18 mouse cellular contexts compared by ENCODE assay signal in the genomic region with DNA sequence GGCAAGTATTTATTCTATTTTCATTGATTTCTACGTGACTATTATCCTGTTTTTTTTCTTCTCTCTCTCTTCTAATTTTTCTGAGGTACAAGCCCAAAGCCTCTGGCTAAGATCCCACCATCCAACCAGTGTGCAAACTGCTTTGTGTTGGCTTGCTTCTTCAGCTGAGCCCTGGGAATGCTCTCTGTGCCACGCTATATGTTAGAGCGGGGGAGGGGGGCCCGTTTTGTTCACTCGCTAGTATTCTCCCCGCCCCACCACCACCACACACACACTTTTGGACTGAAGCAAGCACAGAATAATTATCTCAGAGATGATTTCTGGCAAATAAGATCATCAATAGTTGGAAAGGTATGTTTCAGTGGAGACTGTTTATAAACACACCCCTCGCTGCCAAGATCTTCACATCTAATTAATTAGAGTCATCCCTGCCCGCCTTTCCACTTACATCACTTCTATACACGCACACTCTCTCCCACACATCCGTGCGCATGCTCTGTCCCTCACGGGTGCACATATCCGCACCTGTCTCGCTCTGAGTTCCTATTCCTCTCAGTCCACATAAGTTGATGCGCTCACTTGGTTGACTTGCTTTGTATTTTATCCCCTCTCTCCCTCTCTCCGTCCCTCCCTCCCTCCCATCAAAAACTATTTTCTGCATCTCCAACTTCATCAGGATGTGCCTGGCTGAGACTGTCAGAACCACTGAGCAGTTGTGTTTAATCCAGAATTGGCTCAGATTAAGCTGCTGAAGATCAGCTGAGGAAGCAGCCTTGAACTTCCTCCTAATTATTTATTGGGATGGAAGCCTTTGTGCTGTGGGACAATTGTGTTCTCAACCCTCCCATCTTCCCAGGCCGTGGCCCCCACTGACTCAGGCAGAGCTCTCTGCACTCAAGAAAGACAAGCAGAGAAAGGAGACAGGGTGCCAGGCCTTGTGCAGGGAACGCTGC.
DNase-seq lines count a peak whose midpoint lies in the region; ATAC-seq lines count a peak whose summit lies in the region.
"Had no signal": no experiment of that assay in that cellular context is flagged by ENCODE, and none has a peak within 500 bp of the region (broad histone marks: within the 10 kb centered on the region; RNA-seq: fewer than 3 reads in every experiment).

No protein-coding gene starts in this region.

- peak overlapping the region; percentile 27 for H3K4me2 ChIP-seq in hindbrain, embryonic 14.5 days (replicated peaks)

- no peak overlapping the region for H3K27ac ChIP-seq in hindbrain, embryonic 14.5 days
- H3K27ac ChIP-seq: left cerebral cortex, adult 2 months; macrophage had no signal

- no peaks in the 10 kb centered on the region for H3K4me1 ChIP-seq in hindbrain, embryonic 14.5 days (replicated peaks; ENCODE audit: control insufficient read depth, insufficient read depth, low read length)

- H3K4me3 ChIP-seq in hindbrain, embryonic 14.5 days (replicated peaks; ENCODE audit: low read length) = no peak overlapping the region
- H3K4me3 ChIP-seq: erythroblast, embryonic 14.5 days; left cerebral cortex, adult 2 months; myocyte had no signal

- no peak for ATAC-seq in cerebellum, adult (ENCODE audit: insufficient number of reproducible peaks, low FRiP score, low TSS enrichment)
- ATAC-seq in hindbrain, embryonic 14.5 days (ENCODE audit: low FRiP score) = peak; percentile 55; the same call in 1 of the 2 replicates
- ATAC-seq: intestine, embryonic 16.5 days; liver, postnatal 0 days had no signal

- no peaks in the 10 kb centered on the region for H3K36me3 ChIP-seq in hindbrain, embryonic 14.5 days (replicated peaks; ENCODE audit: control insufficient read depth, insufficient read depth)

- H3K27me3 ChIP-seq in hindbrain, embryonic 14.5 days (ENCODE audit: control insufficient read depth, insufficient read depth, low read length) = no peaks in the 10 kb centered on the region

- peak; percentile 54 to 57 for DNase-seq in cerebellum, postnatal 14 days
- peak; percentile 10 to 13 for DNase-seq in right cerebral cortex, adult 2 months (ENCODE audit: low spot score in 2 of 2)
- no peak for DNase-seq in right cerebral cortex, postnatal 36 days (ENCODE audit: low spot score in 2 of 2)
- DNase-seq in hindbrain, embryonic 14.5 days (ENCODE audit: low spot score) = no peak
- DNase-seq in retina, postnatal 1 day = peak; percentile 68
- DNase-seq in urinary bladder, adult 18-20 months (ENCODE audit: low spot score in 2 of 2) = no peak
- no peak for DNase-seq in testis, postnatal 14 days (ENCODE audit: low spot score)
- DNase-seq: adrenal gland, adult 2 months; heart, postnatal 10 days; kidney, postnatal 25 days; liver, postnatal 0 days; spleen, adult 18-20 months had no signal

- no peaks in the 10 kb centered on the region for H3K9me3 ChIP-seq in hindbrain, embryonic 14.5 days (ENCODE audit: control insufficient read depth, low read length)

- WGBS in hindbrain, embryonic 14.5 days = 55% methylated on average over 18 of the region's 18 CpGs

- no peak overlapping the region for H3K9ac ChIP-seq in hindbrain, embryonic 14.5 days
- H3K9ac ChIP-seq: liver, postnatal 0 days had no signal

Comparison
In these comparisons a context has a peak if more than half of its experiments do, and no peak if none do; other contexts are left out.
1. DNase-seq: peak in cerebellum, postnatal 14 days (2 of 2), right cerebral cortex, adult 2 months (2 of 2) and retina, postnatal 1 day (single experiment); none in right cerebral cortex, postnatal 36 days (0 of 2), hindbrain, embryonic 14.5 days (single experiment), urinary bladder, adult 18-20 months (0 of 2) and testis, postnatal 14 days (single experiment).